Mouse (Mus musculus) skeletal muscle tissue, adult 2 months (tissue): ENCODE results near the gene St6galnac3.

ENCODE experiments used
- DNase-seq: peaks from one replicate; pipeline ENCODE4 v3.0.0-alpha.2; 2012; ENCODE audit warnings: low read depth, low spot score

Gene St6galnac3

DNA sequence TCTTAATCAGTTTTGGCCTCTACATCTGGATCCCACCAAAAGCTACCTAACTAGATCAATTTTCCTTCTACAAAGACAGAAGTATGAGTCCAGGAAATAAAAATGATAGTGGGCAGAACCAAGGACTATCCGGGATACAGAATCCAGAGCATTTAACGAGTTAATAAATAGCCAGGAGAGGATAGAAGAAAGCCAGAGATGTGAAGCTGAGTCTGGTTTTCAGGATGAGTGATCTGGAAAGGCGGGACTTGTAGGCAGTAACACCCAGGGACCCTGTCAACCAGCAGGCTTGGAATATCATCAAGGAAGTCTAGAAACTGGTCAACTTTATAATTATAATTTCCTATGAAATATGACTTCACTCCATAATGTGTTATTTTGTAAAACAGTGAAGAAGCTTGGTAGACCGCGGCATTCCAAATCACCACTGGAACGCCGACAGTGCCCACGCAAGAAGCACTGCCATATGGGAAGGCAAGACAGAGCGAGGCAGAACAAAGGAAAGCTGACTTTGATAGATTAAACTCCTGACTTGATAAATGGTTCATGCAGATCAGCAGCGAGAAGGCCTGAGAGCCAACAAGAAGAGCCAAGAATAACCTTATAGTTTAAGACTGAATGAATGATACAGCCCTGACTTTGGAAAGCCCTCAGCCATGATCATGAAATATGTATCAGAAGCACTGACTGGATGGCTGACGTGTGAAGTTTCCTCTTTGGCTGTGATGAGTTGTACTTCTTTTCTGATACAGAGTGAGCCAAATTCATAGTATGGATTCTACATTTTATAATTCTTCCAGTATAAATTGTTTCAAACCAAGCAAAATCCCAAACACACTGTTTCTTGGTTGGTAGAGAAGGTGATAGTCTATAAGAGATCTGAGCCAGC lies 252.1 kb downstream of the St6galnac3 start:
- DNase-seq, result no peak

DNA sequence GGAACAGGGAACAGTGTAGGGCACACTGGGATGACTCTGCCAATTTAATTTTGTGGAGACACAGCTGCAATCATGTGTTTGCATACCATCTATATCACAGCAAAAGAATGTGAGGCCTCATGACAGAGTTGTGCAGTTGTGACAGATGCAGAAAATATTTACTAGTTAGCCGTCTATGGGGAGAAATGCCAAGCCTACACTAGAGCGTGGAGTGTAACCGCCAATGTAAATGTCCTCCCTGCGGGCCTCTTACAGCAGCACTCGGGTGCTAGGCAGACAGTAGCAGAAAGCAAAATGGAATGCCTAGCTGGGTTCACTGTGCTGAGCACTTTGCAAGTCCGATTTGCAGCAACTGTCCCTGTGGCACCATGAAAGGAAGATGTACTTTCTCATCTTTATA lies 261.1 kb downstream of the St6galnac3 start:
- no peak for DNase-seq

GRCm38 (mm10) chr3:153460173-153460572 lies 264.8 kb downstream of the St6galnac3 start:
- DNase-seq, result no peak

DNA sequence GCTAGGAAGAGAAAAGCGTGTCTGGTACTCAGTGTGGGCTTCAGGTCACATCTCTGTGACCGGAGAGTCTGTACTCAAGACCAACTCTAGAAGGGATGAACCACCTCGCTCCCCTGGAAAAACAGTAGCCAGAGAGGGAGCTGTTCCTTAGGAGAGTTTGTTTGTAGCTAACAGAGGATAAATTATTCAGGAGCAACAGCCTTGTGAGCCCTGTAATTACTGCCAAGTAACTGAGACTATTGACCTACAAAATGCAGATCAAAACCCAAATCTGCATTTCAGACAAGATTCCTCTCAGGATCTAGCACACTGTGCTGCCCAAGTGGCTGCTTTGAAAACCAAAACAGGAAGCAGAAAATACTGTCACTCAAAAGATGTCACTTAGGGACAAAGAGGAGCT lies 266.4 kb downstream of the St6galnac3 start:
- DNase-seq, result no peak

DNA sequence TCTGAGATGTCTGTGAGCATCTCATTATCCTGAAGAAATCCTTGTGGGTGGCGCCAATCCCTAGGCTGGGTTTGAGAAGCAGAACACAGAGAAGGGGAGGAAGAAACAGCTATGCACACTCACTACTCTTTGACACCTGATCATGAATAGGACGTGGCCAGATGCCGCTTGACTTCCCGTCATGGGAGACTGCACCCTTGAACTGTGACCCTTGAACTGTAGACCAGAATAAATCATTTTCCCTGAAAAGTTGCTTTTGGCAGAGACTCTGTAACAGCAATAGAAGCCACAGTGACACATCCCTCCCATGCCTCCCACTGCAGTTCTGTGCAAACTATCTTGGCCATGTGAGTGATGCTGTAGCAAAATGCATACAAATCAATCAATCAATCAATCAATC lies 267.3 kb downstream of the St6galnac3 start:
- DNase-seq, result no peak

- peak; percentile 2 for DNase-seq
Measured at GRCm38 (mm10) chr3:153457203-153457602, 267.8 kb downstream of the St6galnac3 start.

DNA sequence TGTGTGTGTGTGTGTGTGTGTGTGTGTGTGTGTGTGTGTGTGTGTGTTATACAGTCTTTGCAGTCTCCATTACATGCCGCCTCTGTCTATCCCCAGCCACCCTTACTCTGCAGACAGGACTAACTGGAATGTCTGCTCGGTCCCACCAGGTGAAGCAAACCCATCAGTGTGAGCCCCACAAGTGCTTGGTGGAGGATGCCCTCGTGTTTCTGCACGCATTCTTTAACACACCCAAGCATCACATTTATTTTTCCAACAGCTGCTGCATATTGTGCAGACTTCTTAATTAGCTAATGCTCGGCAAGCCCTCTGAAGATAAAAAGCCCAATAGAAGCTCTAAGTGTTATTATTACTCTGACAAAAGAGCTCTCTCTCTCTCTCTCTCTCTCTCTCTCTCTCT lies 268.7 kb downstream of the St6galnac3 start:
- DNase-seq, result no peak

DNA sequence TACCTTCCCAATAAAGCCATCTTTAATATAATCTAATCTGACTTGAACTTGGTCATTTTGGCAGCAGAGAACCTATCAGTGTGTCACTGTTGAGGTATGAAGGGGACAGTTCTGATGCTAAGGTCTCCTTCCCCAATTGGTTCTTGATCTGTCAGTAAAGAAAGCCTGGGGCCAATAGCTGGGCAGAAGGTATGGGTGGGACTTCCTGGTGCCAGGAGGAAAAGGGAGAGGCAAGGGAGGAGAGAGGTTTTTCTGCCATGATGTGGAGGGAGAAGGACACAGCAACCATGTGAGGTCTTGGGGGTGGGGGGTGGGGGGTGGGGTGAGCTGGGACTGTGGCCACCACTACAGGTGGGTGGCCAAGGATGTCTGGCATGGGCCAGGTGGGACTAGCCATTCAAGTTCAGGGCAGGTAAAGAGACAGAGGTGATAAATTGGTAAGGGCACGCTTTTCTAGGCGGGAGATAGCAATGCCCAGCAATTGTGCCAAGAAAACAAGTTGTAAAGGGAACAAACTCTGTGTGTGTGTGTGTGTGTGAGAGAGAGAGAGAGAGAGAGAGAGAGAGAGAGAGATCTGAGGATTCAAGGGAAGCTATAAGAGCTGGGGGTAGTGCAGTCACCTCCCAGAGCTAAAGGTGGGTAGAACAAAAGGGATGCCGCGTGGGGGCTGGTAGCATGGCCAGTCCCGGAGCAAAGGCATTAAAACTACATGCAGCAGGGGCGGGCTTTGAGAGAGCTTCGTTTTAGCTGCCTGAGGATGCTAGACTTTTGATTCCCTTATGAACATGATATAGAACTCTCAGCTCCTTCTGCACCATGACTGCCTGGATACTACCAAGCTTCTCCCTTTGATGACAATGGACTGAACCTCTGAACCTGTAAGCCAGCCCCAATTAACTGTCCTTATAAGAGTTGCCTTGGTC lies 271.6 kb downstream of the St6galnac3 start:
- DNase-seq, result no peak

DNA sequence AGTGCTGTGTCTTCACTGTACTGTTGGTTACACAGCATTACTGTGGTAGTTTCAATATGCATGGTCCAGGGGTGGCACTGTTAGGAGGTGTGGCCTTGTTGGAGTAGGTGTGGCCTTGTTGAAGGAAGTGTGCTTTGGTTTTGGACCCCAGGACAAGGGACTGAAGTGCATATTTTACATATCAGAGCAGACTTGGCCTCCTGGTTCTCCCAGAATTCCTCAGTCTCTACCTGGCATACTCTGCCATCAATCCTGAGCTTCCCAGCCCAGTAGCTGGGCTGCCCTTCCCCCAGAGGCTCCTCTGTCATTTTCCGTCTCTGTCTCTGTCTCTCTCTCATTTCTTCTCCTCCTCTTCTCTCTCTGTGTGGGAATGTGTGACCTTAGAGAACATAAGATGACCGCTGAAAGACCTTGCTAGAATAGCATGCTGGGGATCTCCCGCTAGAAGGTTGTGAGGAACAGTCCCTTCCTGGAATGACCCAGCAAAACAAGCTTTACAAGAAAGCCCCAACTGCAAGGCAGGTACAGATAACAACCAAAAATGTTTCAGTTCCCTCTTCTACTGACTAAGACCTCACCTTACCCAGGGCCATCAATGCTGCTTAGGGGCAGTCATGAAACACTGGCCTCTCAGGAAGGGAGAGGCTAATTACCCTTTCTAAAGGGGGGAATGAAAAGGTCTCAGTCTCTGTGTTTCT lies 272.5 kb downstream of the St6galnac3 start:
- no peak for DNase-seq

DNA sequence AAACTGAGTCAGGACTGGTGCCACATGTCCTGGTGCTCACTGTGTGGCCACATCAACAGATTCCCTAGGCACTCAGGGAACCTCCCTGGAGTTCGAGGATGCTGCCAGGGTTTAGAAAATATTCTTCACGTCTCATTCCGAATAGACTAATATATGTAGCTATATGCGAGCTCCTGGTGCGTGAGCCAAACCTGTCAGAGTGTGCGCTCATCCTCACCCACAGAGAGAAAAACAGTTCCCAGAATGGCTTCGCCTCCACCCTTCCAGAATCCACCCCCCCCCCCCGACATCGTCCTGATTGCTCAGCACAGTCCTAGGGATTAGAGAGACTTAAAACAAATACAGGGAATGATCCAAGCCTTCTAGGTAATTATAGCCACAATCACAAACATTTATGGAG lies 283.6 kb downstream of the St6galnac3 start:
- DNase-seq, result no peak

DNA sequence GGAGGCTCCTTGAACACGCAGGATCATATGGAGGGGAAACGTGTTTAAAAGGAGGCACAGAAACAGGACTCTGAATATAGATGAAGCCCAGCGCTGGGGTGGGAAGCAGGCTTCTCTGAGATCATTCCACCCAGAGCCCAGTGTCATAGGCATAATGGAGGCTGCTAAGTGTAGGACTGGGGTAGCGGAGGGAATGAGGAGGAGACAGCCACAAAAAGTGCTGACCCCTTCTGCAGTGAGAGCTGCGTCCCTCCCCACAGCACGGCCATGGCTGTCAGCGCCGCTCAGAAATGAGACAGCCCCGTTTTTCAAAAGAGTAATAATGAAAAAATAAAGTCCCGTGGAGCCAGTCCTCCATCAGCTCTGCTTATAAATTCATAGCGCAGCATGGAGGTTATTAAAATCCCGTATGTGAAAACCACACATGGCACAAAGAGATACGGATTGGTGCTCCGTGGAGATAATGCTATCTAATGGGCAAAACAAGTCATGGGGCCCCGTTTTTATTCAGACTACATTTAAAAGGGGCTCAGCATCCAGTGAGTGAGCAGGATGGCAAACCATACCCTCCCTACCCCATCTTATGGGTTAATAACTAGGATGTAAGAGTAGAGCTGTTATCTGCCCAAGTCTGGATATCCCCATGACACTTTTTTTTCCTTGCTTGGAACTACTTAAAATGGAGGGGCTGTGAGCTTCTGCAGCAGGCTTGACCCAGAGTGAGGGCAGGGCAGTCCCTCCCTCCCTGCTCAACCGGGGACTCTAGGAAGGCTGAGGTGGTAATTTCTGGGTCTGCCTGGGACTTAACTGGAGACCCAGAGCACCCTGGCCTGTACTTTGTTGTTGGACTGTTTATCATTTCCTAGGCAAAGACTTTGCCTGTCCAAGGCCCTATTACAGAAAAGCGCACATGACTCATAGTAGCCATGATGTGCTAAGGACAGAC lies 288.6 kb downstream of the St6galnac3 start:
- DNase-seq, result no peak

DNA sequence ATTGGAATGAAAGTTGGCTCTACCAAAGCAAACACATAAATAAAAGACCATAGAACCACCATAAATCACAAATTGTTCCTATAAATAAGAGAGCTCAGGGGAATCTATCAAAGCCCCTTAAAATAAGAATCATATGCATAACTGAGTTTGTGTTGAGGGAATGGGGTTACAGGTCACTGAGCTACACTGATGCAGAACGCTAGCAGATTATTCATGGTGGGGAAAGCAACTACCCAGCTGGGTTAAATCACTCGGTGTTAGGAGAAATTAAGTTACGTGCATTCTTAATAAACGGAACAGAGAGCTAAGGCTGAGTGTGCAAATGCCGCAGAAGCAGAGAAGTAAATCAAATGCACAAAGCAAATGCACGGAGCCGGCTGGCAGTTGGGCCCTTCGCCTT lies 292.0 kb downstream of the St6galnac3 start:
- no peak for DNase-seq

DNA sequence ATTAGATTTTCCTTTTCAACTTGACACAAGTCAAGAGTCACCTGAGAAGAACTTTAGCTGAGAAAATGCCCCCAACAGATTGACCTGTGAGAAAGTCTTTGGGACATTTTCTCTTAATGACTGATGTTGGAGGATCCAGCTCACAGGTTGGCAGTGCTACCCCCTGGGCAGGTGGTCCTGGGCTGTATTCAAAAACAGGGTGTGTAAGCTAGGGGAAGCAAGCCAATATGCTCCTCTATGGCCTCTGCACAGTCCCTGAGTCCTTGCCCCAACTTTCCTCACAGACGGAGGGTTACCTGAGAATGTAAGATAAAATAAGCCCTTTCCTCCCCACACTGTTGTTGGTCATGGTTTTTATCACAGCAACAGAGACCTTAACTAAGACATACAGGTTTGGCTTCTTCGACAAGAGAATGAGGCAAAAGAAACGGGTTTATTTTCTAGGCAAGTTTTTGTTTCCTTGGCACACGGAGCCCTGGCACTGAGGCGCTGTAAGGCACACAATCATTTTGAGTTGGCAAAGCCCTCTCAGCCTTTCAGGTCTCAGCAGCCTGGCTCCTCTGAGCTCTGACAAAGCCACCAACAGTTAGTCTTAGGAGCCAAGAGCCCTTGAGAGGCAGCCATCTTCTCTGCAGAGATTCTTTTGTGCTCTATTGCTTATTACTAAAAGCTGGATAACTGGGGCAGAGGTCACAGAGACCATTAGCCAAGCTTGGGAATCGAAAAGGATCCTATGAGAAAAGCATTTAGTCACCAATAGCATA lies 292.7 kb downstream of the St6galnac3 start:
- DNase-seq, result no peak

GRCm38 (mm10) chr3:153429840-153430239 lies 295.1 kb downstream of the St6galnac3 start:
- no peak for DNase-seq

- DNase-seq, result no peak
Measured at GRCm38 (mm10) chr3:153421918-153422290, 303.1 kb downstream of the St6galnac3 start.

- no peak for DNase-seq
Measured at GRCm38 (mm10) chr3:153421060-153421917, 303.7 kb downstream of the St6galnac3 start.

DNA sequence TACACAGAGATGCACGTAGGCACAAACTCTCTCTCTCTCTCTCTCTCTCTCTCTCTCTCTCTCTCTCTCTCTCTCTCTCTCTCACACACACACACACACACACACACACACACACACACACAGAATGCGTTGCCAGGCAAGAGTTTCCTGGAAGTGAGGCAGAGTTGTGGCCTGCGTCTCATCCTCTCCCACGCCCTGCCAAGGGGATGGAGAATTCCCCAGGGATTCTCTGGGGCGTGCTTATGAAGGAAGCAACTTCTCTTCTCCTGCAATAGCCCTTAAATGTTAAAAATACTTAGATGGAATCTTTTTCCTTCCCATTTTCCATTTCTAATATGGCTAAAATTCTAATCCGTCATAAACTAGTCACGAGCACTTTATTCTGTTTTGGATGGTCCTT lies 305.6 kb downstream of the St6galnac3 start:
- no peak for DNase-seq

- DNase-seq, result no peak
Measured at GRCm38 (mm10) chr3:153417001-153417400, 308.0 kb downstream of the St6galnac3 start.

DNA sequence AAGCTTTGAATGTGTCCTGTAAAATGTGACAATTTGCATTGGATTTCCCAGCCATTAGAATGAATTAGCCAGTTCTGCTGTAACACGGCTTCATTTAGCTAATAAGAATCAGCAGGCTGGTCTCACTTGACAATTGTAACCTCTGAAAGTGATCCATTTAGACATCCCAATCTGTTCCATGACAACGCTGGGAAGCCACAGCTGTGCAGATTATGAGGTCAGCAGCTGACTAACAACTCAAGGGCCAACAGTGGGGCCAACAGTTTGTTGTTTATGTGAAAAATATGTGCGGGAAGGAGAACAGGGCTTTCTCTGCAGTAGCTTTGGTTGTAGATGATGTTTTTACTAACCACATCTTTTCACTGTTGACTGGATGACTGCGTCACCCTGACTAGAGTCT lies 308.6 kb downstream of the St6galnac3 start:
- no peak for DNase-seq
